Mouse (Mus musculus) MEL (cell line): ENCODE measurements around the gene Stfa3. TPM values are rescaled to one million over a fixed set of nuclear protein-coding genes. Genes with fewer than 3 reads are reported as not detected.

Experiments used
- DNase-seq: peaks from one replicate; pipeline ENCODE4 v3.0.0; 2011; ENCODE audit warnings: low read depth, low spot score
- H3K27ac ChIP-seq: 2 replicates; pipeline ENCODE4 v1.5.1; 2012; ENCODE audit warnings: low read depth, mild to moderate bottlenecking, control low read depth, low read length, moderate library complexity; ENCODE audit not compliant: control insufficient read depth
- H3K27me3 ChIP-seq, 2 experiments: fragments of 150-350 bp in 1 of 2; sonication (generic) in 1 of 2; 2 replicates each; pipeline ENCODE4 v1.6.1; 2012; ENCODE audit warnings: low read length in 2 of 2, mild to moderate bottlenecking in 2 of 2, improper control_type of control experiment in 1 of 2, moderate library complexity in 1 of 2; ENCODE audit not compliant: insufficient read depth in 2 of 2, control insufficient read depth in 1 of 2
- H3K36me3 ChIP-seq, 2 experiments: 2 replicates each; pipeline ENCODE4 v1.6.1; 2012 to 2014; ENCODE audit warnings: low read length in 2 of 2, improper control_type of control experiment in 1 of 2, inconsistent platforms in 1 of 2, mild to moderate bottlenecking in 1 of 2; ENCODE audit not compliant: insufficient read depth in 2 of 2, control insufficient read depth in 1 of 2
- H3K4me1 ChIP-seq, 2 experiments: fragments of 150-350 bp in 1 of 2; sonication (generic) in 1 of 2; 2 replicates each; pipeline ENCODE4 v1.6.1; 2012; ENCODE audit warnings: low read length in 2 of 2, improper control_type of control experiment in 1 of 2, mild to moderate bottlenecking in 1 of 2; ENCODE audit not compliant: insufficient read depth in 2 of 2, control insufficient read depth in 1 of 2
- H3K4me3 ChIP-seq, 2 experiments: fragments of 150-350 bp in 1 of 2; sonication (generic) in 1 of 2; 2 replicates each; pipeline ENCODE4 v1.5.1; 2012; ENCODE audit warnings: low read depth in 2 of 2, low read length in 2 of 2, mild to moderate bottlenecking in 2 of 2, moderate library complexity in 2 of 2, control low read depth in 1 of 2, improper control_type of control experiment in 1 of 2; ENCODE audit not compliant: control insufficient read depth in 1 of 2, insufficient read depth in 1 of 2
- H3K79me2 ChIP-seq: 2 replicates; pipeline ENCODE4 v1.6.1; 2012; ENCODE audit warnings: mild to moderate bottlenecking, low read length, moderate library complexity; ENCODE audit not compliant: control insufficient read depth, poor library complexity, insufficient read depth
- H3K9ac ChIP-seq: 2 replicates; pipeline ENCODE4 v1.6.1; 2012; ENCODE audit warnings: low read depth, mild to moderate bottlenecking, control low read depth, low read length, moderate library complexity; ENCODE audit not compliant: control insufficient read depth, poor library complexity, severe bottlenecking
- H3K9me3 ChIP-seq: fragments of 150-350 bp; sonication (generic); replicated peaks from 2 replicates; pipeline ENCODE4 v1.6.1; 2012; ENCODE audit warnings: mild to moderate bottlenecking, low read length, improper control_type of control experiment, moderate library complexity; ENCODE audit not compliant: insufficient read depth
- CHD1 ChIP-seq: IDR thresholded peaks from 2 replicates; pipeline ENCODE4 v1.6.1; 2012; ENCODE audit warnings: low read depth, mild to moderate bottlenecking, inconsistent platforms, low read length, improper control_type of control experiment
- CHD2 ChIP-seq: IDR thresholded peaks from 2 replicates; pipeline ENCODE4 v1.6.1; 2011; ENCODE audit warnings: low read length, improper control_type of control experiment
- GABPA ChIP-seq: IDR thresholded peaks from 2 replicates; pipeline ENCODE4 v1.6.1; 2012; ENCODE audit warnings: low read depth, mild to moderate bottlenecking, inconsistent platforms, low read length, improper control_type of control experiment, moderate library complexity
- HCFC1 ChIP-seq: IDR thresholded peaks from 2 replicates; pipeline ENCODE4 v1.6.1; 2012; ENCODE audit warnings: low read depth, mild to moderate bottlenecking, inconsistent platforms, low read length, improper control_type of control experiment, moderate library complexity
- JUND ChIP-seq: IDR thresholded peaks from 2 replicates; pipeline ENCODE4 v1.6.1; 2011; ENCODE audit warnings: low read depth, mild to moderate bottlenecking, improper control_type of control experiment, low read length
- KAT2A ChIP-seq: conservative IDR thresholded peaks from 2 replicates; pipeline ENCODE4 v1.6.1; 2012; ENCODE audit warnings: low read depth, low read length, improper control_type of control experiment, inconsistent platforms
- MAX ChIP-seq: IDR thresholded peaks from 2 replicates; pipeline ENCODE4 v1.6.1; 2011; ENCODE audit warnings: low read length, improper control_type of control experiment
- MYB ChIP-seq: IDR thresholded peaks from 2 replicates; pipeline ENCODE4 v1.6.1; 2011; ENCODE audit warnings: mild to moderate bottlenecking, low read depth, low read length, improper control_type of control experiment
- NELFE ChIP-seq: IDR thresholded peaks from 2 replicates; pipeline ENCODE4 v1.6.1; 2011; ENCODE audit warnings: low read depth, low read length, improper control_type of control experiment
- POLR2AphosphoS2 ChIP-seq: IDR thresholded peaks from 2 replicates; pipeline ENCODE4 v1.6.1; 2011; ENCODE audit warnings: low read length, improper control_type of control experiment
- RAD21 ChIP-seq: IDR thresholded peaks from 2 replicates; pipeline ENCODE4 v1.6.1; 2011; ENCODE audit warnings: mild to moderate bottlenecking, low read depth, low read length, improper control_type of control experiment
- RCOR1 ChIP-seq: IDR thresholded peaks from 2 replicates; pipeline ENCODE4 v1.6.1; 2012; ENCODE audit warnings: low read depth, mild to moderate bottlenecking, inconsistent platforms, low read length, improper control_type of control experiment
- SIN3A ChIP-seq: IDR thresholded peaks from 2 replicates; pipeline ENCODE4 v1.6.1; 2012; ENCODE audit warnings: low read length, improper control_type of control experiment, inconsistent platforms
- SMC3 ChIP-seq: IDR thresholded peaks from 2 replicates; pipeline ENCODE4 v1.6.1; 2011; ENCODE audit warnings: low read depth, low read length, improper control_type of control experiment
- TBP ChIP-seq: IDR thresholded peaks from 2 replicates; pipeline ENCODE4 v1.8.0; 2011; ENCODE audit warnings: low read depth, low read length, improper control_type of control experiment
- USF1 ChIP-seq: IDR thresholded peaks from 2 replicates; pipeline ENCODE4 v1.6.1; 2014; ENCODE audit warnings: low read depth, mild to moderate bottlenecking, inconsistent platforms, low read length, improper control_type of control experiment, moderate library complexity
- ZMIZ1 ChIP-seq: IDR thresholded peaks from 2 replicates; pipeline ENCODE4 v1.6.1; 2012; ENCODE audit warnings: low read depth, mild to moderate bottlenecking, inconsistent platforms, low read length, improper control_type of control experiment, moderate library complexity
- polyA plus RNA-seq, 2 experiments: library from polyadenylated mRNA; stranded (reverse) in 1 of 2; unstranded in 1 of 2; fragments of >175 nt in 1 of 2; fragments of >200 nt in 1 of 2; gene quantifications; 2 replicates each; pipeline versions ENCODE4 v1.2.1 to v1.2.4; 2012; ENCODE audit warnings: low replicate concordance in 2 of 2, low read depth in 1 of 2; ENCODE audit not compliant: insufficient read length in 2 of 2, insufficient read depth in 1 of 2, missing spikeins in 1 of 2
- total RNA-seq: library from RNA; depleted of rRNA; stranded (reverse); fragments of 300-350 nt; gene quantifications from 2 replicates; pipeline ENCODE4 v1.2.3, GENCODE M21; 2012

Gene Stfa3
- total and polyA plus RNA-seq, 3 experiments = not detected

GRCm38 (mm10) chr16:36475530-36475929, 20.3 kb upstream of the Stfa3 start:
- no peak overlapping the region for H3K4me3 ChIP-seq
- no peak for DNase-seq
- H3K27me3 ChIP-seq = no peaks in the 10 kb centered on the region
- H3K4me1 ChIP-seq = no peaks in the 10 kb centered on the region; a peak in 1 of 4 replicates
- H3K9ac ChIP-seq = no peak overlapping the region
- no peaks in the 10 kb centered on the region for H3K79me2 ChIP-seq
- no peaks in the 10 kb centered on the region for H3K9me3 ChIP-seq
- no peaks in the 10 kb centered on the region for H3K36me3 ChIP-seq
- H3K27ac ChIP-seq = no peak overlapping the region
- no peak for TF ChIP-seq NELFE
- no peak for TF ChIP-seq USF1
- no peak for TF ChIP-seq MYB
- no peak for TF ChIP-seq SMC3
- no peak for TF ChIP-seq HCFC1
- no peak for TF ChIP-seq JUND
- TF ChIP-seq RCOR1 = no peak
- TF ChIP-seq TBP = no peak
- no peak for TF ChIP-seq CHD2
- no peak for TF ChIP-seq SIN3A
- no peak for TF ChIP-seq MAX
- no peak for TF ChIP-seq KAT2A
- no peak for TF ChIP-seq RAD21
- TF ChIP-seq CHD1 = no peak
- TF ChIP-seq POLR2AphosphoS2 = no peak
- TF ChIP-seq GABPA = no peak
- TF ChIP-seq ZMIZ1 = no peak

GRCm38 (mm10) chr16:36474849-36475248, 19.7 kb upstream of the Stfa3 start:
- H3K9me3 ChIP-seq = no peaks in the 10 kb centered on the region
- TF ChIP-seq USF1 = no peak
- TF ChIP-seq, all 39 proteins: peak for 0
- Histone ChIP-seq H3K36me3 (no peaks in the 10 kb centered on the region), H3K79me2 (no peaks in the 10 kb centered on the region), H3K9ac (no peak overlapping the region), H3K4me3 (no peak overlapping the region), H3K27me3 (no peaks in the 10 kb centered on the region), H3K27ac (no peak overlapping the region), H3K4me1 (no peaks in the 10 kb centered on the region; a peak in 1 of 4 replicates)
- no peak for DNase-seq
